Mouse (Mus musculus) brain, adult 2 months (tissue): ENCODE data around the gene Nlrc5.
"Not testable (repeated sequence)": the region's sequence is repeated elsewhere in the genome, so short reads cannot be mapped to it uniquely, and the experiment has no call there.

Source experiments
- DNase-seq: peaks from one replicate; pipeline ENCODE4 v3.0.0; 2011; ENCODE audit warnings: low read depth, low spot score

The Nlrc5 gene

DNA sequence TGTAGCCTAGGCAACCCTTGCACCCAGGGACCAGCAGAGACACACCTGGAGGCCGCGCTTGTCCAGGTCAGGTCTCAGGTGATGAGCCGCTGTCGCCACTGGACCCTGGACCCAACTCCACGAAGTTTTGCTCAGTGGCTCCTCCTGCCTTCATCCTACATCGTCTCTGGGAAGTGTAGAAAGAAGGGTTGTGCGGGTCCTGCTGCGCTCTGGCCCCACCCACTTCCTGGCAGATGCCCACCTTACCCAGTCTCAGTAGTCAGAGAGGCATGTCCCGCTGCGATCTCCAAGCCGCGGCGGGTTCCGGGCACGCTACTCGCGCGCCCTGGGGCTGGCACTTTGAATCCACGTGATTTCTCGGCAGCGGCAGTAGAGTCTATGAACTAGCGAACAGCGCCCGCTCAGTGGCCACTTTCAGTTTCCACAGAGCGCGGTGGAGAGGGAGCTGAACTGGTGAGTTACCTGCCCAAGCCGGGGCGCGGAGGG is at the start of gene Nlrc5:
Gene Nlrc5 (plus strand): TSS at position 376 of the 486 bp plus-strand sequence.
- peak; percentile 56 for DNase-seq

DNA sequence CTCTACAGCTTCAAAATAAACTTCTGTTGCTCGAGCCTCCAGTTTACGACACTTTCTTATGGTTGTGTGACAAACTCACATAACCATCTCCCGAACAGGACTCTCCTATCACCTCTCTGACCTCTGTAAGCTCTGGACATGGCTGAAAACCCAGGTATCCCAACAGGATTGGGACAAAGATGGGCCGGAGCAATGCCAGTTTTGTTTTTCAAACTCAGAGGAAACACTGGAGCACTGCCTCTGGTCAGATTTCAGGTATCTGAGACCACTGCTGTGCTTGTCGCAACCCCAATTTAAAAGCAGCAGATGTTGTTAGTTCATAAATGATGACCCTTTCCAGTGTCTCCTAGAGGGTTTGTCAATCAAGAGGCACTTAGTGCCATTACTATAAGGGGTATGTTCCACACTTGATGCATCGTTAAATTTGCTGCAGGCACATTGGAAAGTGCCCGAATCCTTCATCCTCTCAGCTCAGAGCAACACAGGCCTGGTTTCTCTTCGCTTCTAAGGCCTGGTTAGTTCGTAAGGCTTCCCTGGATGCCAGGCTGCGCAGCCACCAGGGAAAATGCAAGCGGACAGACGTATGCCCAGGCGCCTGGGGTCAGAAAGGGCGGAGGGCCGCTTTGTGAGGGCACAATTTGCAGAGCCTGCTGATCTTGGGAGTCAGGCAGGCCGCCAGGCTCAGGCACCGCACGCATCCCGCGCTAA is 48.5 kb upstream of the Nlrc5 start:
- DNase-seq = no peak

DNA sequence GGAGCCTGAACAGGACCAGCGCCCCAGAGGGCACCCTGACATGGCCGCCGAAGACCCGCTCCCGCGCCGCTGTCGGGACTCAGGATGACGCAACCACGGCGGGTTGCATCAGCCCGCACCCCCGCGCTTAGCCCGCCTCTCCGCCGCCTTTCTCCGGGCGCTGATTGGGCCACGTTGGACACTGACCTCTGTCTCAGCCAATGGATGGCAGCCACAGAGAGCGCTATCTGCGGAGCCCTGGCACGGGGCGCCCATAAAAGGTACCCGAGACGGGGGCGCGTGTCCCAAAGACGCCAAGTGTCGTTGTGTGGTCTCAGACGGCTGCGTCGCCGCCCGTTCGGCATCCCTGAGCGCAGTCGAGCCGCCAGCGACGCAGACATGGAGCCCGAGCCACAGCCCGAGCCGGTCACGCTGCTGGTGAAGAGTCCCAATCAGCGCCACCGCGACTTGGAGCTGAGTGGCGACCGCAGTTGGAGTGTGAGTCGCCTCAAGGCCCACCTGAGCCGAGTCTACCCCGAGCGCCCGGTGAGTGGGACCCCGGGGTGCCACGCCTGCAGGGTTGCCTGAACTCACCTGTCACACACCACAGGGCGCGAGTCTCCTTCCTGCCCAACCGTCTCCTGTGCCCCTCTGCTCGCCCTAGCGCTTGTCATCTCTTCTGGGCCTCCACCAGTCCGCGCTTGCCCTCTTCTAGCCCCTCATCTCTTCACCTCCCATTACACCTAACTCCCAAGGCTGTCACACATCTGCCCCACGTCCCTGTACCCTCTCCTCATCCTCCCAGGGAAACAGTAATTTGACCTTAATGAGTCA is 47.7 kb upstream of the Nlrc5 start, which contains the start of gene Herpud1:
Gene Herpud1 (plus strand): TSS at position 225 of the 813 bp plus-strand sequence.
- DNase-seq = peak; percentile 99

DNA sequence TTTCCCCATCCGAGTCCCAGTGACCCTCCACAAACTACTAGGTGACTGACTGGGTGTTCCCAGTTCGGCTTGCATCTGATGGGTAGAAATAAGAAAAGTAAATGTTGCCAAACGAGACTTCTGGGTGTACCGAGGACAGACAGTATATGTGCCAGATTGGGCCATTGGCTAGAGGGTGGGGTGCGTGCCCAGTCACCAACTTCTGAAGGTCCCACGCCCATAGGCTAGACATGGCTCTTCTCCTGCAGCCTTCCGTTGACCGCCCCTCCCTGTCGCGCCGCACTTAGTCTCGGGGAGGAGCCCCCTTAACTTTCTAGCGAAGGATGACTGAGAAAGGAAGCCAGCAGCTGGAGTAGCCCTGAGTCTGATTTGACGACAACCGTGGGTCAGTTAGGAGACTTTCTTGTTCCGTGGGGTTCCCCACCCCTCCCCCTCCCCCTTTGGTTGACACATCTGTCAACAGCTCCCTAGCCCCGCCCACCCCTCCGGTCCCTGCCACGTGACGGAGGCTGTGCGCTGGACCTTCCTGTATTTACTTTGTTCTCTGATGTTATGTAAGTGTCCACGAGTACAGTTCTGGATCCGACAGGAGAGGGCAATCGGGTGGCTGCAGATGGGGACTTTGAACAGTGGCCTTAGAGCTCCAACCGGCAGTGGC is 47.0 kb upstream of the Nlrc5 start:
- peak; percentile 91 for DNase-seq

DNA sequence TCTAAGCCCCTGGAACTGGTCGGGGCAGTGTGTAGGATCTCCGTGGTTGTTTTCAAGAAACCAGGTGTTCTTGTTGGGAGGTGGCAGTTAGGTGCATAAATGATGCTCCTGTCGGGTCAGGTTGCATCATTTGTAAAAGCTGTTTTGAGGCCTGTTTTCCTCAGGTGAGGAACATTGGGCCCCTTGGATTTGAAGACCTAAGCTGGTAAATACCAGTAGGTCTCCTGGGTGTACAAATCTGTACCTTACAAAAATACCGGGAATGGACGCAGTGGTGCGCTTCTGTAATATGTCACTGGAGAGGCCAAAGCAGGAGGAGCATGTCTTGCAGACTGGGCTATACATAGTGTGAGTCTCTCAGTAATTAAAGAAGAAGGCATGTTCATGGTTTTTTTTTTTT is 46.4 kb upstream of the Nlrc5 start:
- DNase-seq = no peak

DNA sequence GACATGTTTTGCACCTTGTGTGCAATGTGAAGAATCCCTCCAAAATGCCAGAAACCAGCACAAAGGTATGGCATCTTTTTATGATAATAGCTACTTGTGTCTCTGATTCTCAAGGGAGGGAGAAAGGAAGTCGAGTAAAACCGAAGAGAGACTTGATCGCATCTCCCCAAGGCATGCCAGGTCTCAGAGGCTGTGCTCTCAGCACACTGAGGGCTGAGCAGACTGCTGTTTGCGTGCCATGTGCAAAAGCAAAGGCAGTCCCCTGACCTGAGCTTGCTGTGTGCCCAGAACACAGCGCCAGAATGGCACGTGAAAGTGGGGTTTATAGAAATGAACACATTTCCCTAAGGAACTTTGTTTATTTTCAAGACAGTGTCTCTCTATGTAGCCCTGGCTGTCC is 44.6 kb upstream of the Nlrc5 start:
- no peak for DNase-seq

DNA sequence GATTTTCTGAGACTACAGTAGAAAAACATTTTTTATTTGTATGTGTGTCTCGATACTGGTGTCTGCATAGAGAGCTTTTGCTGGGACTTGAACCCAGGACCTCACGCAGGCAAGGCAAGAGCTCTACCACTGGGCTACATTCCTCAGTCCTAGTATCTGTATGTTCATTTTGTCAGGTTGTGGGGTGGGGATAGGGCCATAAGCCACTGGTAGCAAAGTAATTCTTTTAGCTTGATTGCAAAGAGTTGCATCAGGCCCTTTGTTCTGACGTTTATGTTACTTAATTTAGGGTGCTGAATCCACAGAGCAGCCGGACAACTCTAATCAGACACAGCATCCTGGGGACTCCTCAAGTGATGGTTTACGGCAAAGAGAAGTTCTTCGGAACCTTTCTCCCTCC is 43.7 kb upstream of the Nlrc5 start:
- DNase-seq = no peak

DNA sequence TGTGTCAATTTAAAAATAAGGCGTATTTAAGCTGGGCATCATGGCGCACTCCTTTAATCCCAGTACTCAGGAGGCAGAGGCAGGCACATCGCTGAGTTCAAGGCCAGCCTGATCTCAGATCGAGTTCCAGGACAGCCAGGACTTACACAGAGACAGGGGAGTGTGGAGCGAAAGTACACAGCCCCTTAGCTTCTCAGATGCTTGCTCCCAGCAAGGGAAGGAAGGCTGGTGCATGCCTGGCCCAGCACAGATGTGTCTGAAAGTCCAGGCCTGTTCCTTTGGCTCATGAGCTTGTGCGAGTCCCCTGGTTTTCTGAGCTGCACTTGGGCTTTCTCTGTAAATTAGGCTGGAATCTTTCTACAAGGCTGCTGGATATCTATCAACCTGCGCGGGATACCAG is 43.2 kb upstream of the Nlrc5 start:
- no peak for DNase-seq

DNA sequence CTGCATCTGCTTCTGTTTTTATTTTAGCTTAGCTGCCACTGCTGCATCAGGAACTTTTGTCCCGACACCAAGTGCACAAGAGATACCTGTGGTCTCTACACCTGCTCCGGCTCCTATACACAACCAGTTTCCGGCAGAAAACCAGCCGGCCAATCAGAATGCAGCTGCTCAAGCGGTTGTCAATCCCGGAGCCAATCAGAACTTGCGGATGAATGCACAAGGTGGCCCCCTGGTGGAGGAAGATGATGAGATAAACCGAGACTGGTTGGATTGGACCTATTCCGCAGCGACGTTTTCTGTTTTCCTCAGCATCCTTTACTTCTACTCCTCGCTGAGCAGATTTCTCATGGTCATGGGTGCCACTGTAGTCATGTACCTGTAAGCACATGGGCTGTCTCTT is 42.0 kb upstream of the Nlrc5 start:
- DNase-seq = peak; percentile 63

DNA sequence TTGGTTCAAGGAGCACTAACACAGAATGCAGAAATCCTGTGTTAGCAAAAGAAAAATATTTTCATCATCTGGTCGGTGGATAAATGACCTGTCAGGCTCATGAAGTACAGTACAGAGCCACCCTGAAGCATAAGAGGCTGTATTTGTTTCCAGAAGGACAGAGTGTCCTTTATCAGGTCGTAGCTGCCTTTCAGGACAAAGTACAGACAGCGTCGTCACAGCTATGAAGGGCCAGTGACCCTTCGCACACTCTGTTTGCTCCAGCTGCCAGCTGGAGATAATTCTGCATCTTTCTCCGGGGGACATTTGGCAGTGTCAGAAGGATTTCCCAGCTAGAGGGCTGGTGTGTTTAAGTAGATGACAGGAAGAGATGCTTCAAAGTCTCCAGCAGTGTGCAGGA is 41.5 kb upstream of the Nlrc5 start:
- DNase-seq = no peak

DNA sequence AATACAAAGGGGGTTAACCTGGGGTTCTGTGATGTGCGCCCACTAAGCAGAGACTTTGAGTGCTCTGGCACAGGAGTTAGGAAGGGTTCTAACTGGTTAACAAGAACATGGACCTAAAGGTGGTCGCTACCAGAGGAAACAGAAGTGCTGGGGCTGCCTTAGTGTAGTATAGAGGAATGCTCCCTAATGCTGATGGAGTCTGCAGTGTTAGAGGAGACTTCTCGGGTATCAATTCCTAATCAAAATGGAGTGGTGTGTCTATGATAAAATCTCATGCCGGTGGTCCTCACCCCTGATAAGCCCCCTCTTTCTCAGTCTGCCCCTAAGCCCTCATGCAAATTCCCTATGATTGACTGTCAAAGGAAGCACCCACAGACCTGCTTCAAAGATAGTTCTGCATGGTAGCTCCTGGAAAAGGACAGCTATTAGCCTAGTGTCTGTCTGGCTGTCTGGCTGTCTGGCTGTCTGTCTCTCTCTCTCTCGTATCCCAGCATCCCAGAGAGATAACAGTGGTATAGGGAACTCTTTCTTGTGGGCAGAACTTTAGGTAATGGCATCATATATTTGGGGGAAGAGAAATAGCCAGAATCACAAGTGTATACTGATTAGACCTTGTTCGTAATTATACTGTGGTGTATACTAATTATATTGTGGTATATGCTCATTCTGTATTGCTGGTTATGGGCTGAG is 38.2 kb upstream of the Nlrc5 start:
- DNase-seq = no peak

DNA sequence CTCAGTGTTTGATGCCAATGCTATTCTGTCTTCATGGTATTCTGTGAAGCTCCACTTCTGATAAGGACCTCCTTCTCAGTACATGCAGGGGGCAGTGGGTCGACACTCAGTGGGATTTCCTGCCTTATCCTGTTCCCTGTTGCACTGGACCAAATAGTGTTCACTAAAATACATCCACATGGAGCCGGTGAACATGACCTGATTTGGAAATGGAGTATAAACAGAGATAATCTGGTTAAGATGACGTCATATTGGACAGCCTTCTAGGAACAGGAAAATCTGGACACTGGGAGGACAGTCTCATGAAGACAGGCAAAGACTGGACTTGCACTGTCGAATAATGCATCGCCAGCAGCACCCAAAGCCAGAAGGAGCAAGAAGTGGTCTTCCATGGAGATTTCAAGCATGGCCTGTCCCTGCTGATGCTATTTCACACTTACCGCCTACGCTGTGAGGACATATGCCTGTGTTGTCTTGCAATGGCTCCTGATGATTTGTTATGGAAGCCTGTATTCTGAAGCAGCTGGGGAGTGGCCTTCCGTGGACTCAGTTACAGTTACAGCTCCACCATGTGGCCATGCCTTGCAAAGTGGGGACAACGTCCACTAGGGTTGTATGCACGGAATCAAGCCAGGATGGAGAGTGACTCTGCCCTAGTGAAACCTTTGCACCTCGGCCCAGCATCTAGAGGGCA is 37.0 kb upstream of the Nlrc5 start:
- peak; percentile 86 for DNase-seq

DNA sequence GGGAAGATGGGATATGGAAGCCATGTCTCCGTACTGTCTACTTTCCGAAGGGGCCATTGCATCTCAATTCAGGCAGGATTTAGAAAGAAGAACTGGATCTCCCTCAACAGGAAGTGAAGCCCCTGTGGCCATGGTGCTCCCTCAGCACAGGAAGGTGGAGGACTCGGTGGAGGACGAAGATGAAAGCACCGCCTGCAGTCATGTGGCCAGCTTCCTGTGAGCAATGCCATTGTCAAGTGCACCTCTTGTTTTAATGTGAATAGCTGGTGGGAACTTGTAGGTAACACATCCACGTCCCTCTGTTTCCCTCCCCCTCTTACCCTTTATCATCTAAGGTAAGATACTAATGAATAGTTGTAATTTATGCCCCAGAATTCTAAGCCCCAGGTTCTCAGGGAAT is 35.6 kb upstream of the Nlrc5 start:
- no peak for DNase-seq

DNA sequence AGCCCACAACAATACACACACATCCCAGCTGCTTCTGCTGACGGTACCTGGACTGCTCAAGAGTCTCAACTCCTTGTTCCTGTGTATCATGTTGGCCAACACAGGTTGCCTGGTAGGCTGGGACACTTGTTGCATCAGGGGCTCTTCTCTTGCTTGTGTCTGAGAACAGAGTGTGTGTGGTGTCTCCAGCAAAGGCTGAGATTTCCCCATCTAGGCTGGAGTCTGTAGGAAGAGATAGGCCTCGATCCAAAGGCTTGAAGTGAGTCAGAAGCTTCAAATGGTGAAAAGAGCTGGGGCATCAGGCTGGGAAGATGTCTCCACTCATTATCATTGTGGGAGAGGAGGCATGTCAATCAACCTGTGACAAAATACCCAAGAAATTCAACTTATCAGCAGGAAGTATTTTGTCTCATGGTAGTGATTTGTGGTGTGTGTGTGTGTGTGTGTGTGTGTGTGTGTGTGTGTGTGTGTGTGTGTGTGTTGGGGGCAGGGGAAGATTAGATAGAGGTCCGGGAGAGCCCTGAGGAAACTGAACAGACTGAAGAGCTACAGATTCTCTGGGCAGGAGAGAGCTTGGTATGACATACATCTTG is 34.7 kb upstream of the Nlrc5 start:
- DNase-seq = no peak

DNA sequence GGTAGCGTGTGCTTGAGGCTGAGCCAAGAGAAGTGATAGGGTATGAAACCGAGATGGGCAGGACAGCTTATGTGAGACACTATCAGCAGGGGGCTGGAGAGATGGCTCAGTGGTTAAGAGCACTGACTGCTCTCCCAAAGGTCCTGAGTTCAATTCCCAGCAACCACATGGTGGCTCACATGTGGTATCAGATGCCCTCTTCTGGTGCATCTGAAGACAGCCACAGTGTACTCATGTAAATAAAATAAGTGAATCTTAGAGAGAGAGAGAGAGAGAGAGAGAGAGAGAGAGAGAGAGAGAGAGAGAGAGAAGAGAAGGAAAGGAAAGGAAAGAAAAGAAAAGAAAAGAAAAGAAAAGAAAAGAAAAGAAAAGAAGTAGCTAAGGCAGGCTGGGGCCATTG is 34.2 kb upstream of the Nlrc5 start:
- DNase-seq = not testable (repeated sequence)

DNA sequence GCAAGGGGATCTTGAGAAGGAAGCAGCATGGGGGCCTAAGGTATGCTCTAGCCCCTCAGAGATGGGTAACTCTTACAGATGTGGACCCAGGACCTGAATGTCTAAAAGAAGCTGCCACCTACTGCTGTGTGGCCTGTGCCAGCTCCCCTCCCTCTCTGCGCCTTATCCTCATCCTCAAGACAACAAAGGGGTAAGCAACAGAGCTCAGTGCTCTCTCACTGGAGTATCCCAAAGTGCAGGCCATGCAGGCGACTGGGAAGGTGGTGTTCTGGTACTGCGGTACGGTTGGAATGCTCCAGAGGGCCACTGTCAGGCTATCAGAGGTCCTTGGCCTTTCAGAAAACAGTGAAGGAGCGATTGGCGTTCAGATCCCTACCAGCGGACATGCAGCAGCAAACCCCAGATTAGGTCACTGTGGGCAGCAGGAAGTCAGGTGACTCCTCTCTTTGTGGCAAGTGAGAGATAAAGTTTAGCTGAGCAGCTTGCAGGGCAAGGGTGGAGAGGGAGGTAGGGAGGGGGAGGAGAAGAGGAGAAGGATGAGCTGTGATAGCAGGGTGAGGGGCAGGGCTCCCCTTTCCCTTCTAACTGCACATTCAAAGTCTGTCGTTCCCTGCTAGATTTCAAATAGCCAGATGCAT is 25.6 kb upstream of the Nlrc5 start:
- DNase-seq = no peak

DNA sequence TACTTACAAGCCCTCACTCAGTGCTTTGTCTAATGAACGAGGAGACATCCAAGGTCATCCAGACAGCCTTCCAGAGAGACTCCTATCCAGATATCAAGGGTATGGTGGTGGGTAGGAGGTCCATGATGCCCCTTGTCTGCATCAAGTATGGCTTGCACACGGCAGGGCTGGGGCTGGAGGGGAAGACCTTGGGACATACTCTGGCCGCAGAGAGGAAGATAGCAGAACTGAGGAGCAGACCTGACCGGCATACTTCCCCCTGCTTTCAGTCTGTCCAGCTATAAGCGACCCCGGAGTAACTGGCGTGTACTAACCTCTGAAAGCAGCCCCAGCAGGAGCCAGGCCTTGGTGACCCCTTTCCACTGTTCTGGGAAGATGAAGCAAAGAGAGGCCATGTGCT is 24.6 kb upstream of the Nlrc5 start:
- DNase-seq = no peak

DNA sequence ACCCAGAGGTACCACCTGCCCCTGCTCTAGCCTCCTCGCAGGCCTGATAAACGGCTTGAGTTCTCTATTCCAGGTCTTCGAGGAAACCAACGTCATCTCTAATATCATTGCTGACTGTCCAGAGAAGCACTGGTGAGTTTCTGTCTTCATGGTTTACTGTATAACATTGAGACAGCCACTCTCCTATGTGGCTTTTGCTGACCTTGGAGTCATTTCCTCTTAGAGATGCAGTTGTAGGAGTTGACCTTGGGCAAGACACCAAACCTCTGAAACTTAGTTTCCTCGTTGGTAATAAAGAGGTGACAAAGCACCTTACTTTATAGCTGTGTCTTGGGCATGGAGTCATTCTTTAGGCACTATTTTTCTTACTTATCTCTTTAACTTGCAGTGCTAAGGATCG is 21.6 kb upstream of the Nlrc5 start:
- no peak for DNase-seq

DNA sequence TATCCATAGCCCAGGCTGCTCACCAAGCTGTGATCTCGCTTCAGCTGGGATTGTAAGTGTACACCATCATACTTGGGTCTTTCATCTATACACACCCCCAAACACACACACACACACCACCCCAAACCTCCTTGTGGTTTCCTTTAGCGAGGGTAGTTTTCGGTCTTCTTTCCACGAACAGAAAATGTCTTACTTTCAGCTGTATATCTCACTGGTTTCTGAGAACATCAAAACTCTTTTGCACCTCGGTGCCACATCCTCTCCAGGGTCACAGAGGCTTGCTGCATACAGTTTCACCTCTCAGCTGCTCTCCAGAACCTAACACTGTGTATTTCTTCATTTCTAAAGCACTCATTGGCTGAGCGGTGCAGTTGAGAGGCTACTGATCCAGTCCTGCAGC is 20.6 kb upstream of the Nlrc5 start:
- DNase-seq = no peak

DNA sequence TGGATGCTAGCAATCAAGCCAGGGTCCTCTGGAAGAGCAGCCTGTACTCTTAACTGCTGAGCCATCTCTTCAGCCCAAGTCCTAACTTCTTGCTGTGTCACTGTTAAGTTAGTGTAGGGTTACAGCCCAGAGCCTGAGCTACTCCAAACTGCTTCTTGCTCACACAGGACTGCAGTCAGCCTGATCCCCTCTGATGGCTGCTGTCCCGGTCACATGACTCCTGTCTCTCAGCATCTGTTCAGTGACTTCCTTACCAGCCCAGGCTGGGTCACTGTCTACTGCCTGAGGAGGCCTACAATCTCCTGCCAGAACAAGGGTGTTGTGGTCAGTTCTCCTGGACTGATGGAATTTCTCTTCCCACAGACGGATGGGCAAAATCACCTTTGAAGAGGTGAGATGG is 18.9 kb upstream of the Nlrc5 start:
- no peak for DNase-seq
